Mouse (Mus musculus): ENCODE data around the gene Llgl2. TPM values are rescaled to one million over a fixed set of nuclear protein-coding genes. Genes with fewer than 3 reads are reported as not detected.

The Llgl2 gene
- total RNA-seq, 2 experiments from 2014 or later = 20.0 to 21.2 TPM

Small RNA genes within 50 kb of the gene (microRNA-seq; reads per million reads assigned to microRNA genes)
- 0.35 to 0.82 reads per million in 2 experiments for gene Mir5621

Other genes with a start within 250 kb of the Llgl2 start
- gene Mrps7, start 220.1 kb upstream of the Llgl2 start, total RNA-seq (2021) = 10 to 100 TPM; 71.2 to 72.8 TPM
- 10 to 100 TPM; 18.3 to 20.8 TPM for gene Gga3, start 220.0 kb upstream of the Llgl2 start, total RNA-seq (2021)
- gene Mif4gd, start 211.1 kb upstream of the Llgl2 start, total RNA-seq (2021) = 10 to 100 TPM; 34.0 to 40.6 TPM
- gene Slc25a19, start 195.8 kb upstream of the Llgl2 start, total RNA-seq (2021) = 10 to 100 TPM; 27.6 to 30.7 TPM
- 100 to 1,000 TPM; 119 to 134 TPM for gene Grb2, start 115.5 kb upstream of the Llgl2 start, total RNA-seq (2021)
- 100 to 1,000 TPM; 103 to 108 TPM for gene Tmem94, start 58.6 kb upstream of the Llgl2 start, total RNA-seq (2021)
- 10 to 100 TPM; 51.7 to 58.8 TPM for gene Caskin2, start 10.4 kb upstream of the Llgl2 start, total RNA-seq (2021)
- gene Tsen54, start 9.3 kb upstream of the Llgl2 start, total RNA-seq (2021) = 10 to 100 TPM; 13.0 to 14.2 TPM
- gene Myo15b, start 34.4 kb downstream of the Llgl2 start, total RNA-seq (2021) = under 1 TPM; 0.16 to 0.19 TPM
- gene Smim5, start 75.9 kb downstream of the Llgl2 start, total RNA-seq (2021) = 10 to 100 TPM; 28.7 to 29.9 TPM
- under 1 TPM in 1 of 2 experiments, not detected in 1; 0.27 TPM for gene Smim6, start 88.0 kb downstream of the Llgl2 start, total RNA-seq (2021)
- gene Sap30bp, start 109.2 kb downstream of the Llgl2 start, total RNA-seq (2021) = 10 to 100 TPM; 25.7 to 29.0 TPM
- gene Recql5, start 109.4 kb downstream of the Llgl2 start, total RNA-seq (2021) = 1 to 10 TPM; 8.0 to 10.0 TPM
- 1 to 10 TPM; 5.0 to 5.4 TPM for gene Itgb4, start 150.7 kb downstream of the Llgl2 start, total RNA-seq (2021)
- gene Galk1, start 188.7 kb downstream of the Llgl2 start, total RNA-seq (2021) = 10 to 100 TPM; 52.9 to 54.3 TPM
- gene H3f3b, start 203.9 kb downstream of the Llgl2 start, total RNA-seq (2021) = 100 to 1,000 TPM; 466 to 502 TPM
- 10 to 100 TPM; 22.3 to 25.0 TPM for gene Unk, start 206.3 kb downstream of the Llgl2 start, total RNA-seq (2021)